Mouse (Mus musculus): ENCODE measurements around the gene Park7. TPM values are rescaled to one million over a fixed set of nuclear protein-coding genes. Genes with fewer than 3 reads are reported as not detected.

Gene Park7
- total and polyA plus RNA-seq, 3 experiments, result 438 to 480 TPM; not detected in 1

DNA sequence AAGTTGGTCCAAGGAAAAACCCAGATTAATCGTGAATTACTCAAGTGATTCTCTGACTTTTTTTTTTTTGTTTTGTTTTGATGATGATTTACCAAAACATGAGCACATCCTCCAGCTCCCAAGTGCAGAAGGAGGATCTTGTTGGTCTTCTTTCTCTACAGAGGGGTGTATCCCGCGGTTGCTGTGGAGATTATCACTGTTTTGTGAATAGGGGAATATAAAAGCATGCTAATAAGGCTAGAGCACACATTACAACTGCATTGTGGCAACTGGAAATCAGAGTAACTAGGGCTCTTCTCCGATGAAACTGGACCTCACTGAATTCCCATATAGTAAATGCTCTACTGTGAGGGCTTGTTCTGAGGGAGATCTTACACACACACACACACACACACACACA is 61.8 kb downstream of the Park7 start:
- peak; percentile 69 for DNase-seq (ENCODE audit: low read depth, low spot score)
- TF ChIP-seq RCOR1 (IDR thresholded peaks at IDR 0.05; ENCODE audit: low read depth, low read length), result no peak
- no peak for TF ChIP-seq MAZ (IDR thresholded peaks at IDR 0.05; ENCODE audit: low read depth, low read length)
- peak; percentile 71 for TF ChIP-seq GATA1 (IDR thresholded peaks at IDR 0.05; ENCODE audit: low read depth, low read length)
- Histone ChIP-seq H3K27ac (ENCODE audit: control insufficient read depth, low read depth, low read length) (no peak overlapping the region), H3K79me2 (ENCODE audit: control insufficient read depth, insufficient read depth, low read length, poor library complexity) (no peaks in the 10 kb centered on the region), H3K9me3 (replicated peaks; ENCODE audit: insufficient read depth, low read length) (no peaks in the 10 kb centered on the region), H3K9ac (ENCODE audit: control insufficient read depth, low read depth, low read length, poor library complexity, severe bottlenecking) (no peak overlapping the region), H3K4me1 (ENCODE audit: control insufficient read depth in 1 of 2, insufficient read depth in 2 of 2, low read length in 2 of 2) (peaks cover 0 to 5% of the 10 kb centered on the region in 2 experiments; a peak in 1 of 4 replicates), H3K36me3 (ENCODE audit: control insufficient read depth in 1 of 2, insufficient read depth in 2 of 2, low read length in 2 of 2) (no peaks in the 10 kb centered on the region; a peak in 1 of 4 replicates), H3K4me3 (ENCODE audit: control insufficient read depth in 1 of 2, insufficient read depth in 1 of 2, low read depth in 2 of 2, low read length in 2 of 2) (no peak overlapping the region), H3K27me3 (ENCODE audit: control insufficient read depth in 1 of 2, insufficient read depth in 2 of 2, low read length in 2 of 2) (peaks cover 0 to 3% of the 10 kb centered on the region in 2 experiments; a peak in 2 of 4 replicates)

DNA sequence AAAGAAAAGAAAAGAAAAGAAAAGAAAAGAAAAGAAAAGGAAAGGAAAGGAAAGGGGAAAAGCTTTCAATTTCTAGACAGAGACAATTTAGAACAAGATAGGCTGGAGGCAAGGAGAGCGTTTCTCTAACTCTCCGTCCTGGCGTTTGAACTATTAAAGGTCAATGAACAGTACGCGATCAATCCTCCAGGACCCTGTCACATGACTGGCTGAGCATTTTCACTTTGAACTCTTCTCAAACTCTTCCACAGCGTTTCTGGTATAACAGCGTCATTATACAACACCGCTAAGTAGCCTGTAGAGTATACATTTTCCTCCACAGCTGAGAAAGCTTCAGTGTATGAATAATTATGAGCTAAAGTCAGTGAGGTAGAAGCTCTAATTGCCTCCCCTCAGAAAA is 62.2 kb downstream of the Park7 start:
- Histone ChIP-seq H3K27ac (ENCODE audit: control insufficient read depth, low read depth, low read length) (no peak overlapping the region), H3K79me2 (ENCODE audit: control insufficient read depth, insufficient read depth, low read length, poor library complexity) (no peaks in the 10 kb centered on the region), H3K9me3 (replicated peaks; ENCODE audit: insufficient read depth, low read length) (no peaks in the 10 kb centered on the region), H3K9ac (ENCODE audit: control insufficient read depth, low read depth, low read length, poor library complexity, severe bottlenecking) (no peak overlapping the region), H3K36me3 (ENCODE audit: control insufficient read depth in 1 of 2, insufficient read depth in 2 of 2, low read length in 2 of 2) (no peaks in the 10 kb centered on the region; a peak in 1 of 4 replicates), H3K4me3 (ENCODE audit: control insufficient read depth in 1 of 2, insufficient read depth in 1 of 2, low read depth in 2 of 2, low read length in 2 of 2) (no peak overlapping the region), H3K4me1 (ENCODE audit: control insufficient read depth in 1 of 2, insufficient read depth in 2 of 2, low read length in 2 of 2) (peaks cover 0 to 5% of the 10 kb centered on the region in 2 experiments; a peak in 1 of 4 replicates), H3K27me3 (ENCODE audit: control insufficient read depth in 1 of 2, insufficient read depth in 2 of 2, low read length in 2 of 2) (peaks cover 0 to 3% of the 10 kb centered on the region in 2 experiments; a peak in 2 of 4 replicates)
- TF ChIP-seq TAL1 (IDR thresholded peaks at IDR 0.05; ENCODE audit: low read length) (no peak), NRF1 (IDR thresholded peaks at IDR 0.05; ENCODE audit: insufficient read depth, low read depth, low read length, poor library complexity, severe bottlenecking) (no peak), ZC3H11A (IDR thresholded peaks at IDR 0.05; ENCODE audit: low read depth, low read length) (no peak), JUND (IDR thresholded peaks at IDR 0.05; ENCODE audit: low read depth, low read length) (no peak)
- no peak for DNase-seq (ENCODE audit: low read depth, low spot score)

DNA sequence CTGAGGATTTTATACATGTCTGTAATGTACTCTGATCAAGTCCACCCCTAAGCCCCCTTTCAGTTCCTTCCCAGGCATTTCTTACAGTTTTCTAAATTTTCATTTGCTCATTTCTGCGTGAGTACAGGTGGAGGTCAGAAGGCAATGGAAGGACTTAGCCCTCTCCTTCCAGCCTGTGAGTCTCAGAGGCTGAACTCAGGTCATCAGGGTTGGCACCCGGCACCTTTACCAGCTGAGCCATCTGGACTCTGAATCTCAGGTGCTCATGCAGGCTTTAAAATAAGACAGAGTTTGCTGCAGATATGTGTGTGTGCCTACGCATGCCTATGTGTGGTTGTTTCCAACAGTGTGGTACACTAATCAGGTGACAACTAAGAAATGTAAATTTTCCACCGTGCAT is 63.3 kb downstream of the Park7 start:
- H3K27ac ChIP-seq (ENCODE audit: control insufficient read depth, low read depth, low read length), result no peak overlapping the region
- no peak for DNase-seq (ENCODE audit: low read depth, low spot score)
- no peak overlapping the region for H3K9ac ChIP-seq (ENCODE audit: control insufficient read depth, low read depth, low read length, poor library complexity, severe bottlenecking)
- no peak for TF ChIP-seq CTCF (IDR thresholded peaks at IDR 0.05 in 2 of 3, conservative IDR thresholded peaks at IDR 0.05 in 1 of 3; ENCODE audit: control insufficient read depth in 1 of 3, insufficient read depth in 1 of 3, low read depth in 2 of 3, low read length in 3 of 3, poor library complexity in 1 of 3, severe bottlenecking in 1 of 3)
- TF ChIP-seq GATA1 (IDR thresholded peaks at IDR 0.05; ENCODE audit: low read depth, low read length), result no peak
- no peak for TF ChIP-seq ETS1 (IDR thresholded peaks at IDR 0.05; ENCODE audit: low read depth, low read length)
- TF ChIP-seq ZNF384 (IDR thresholded peaks at IDR 0.05; ENCODE audit: low read depth, low read length), result no peak
- no peak for TF ChIP-seq NELFE (IDR thresholded peaks at IDR 0.05; ENCODE audit: low read depth, low read length)
- no peak for TF ChIP-seq BHLHE40 (IDR thresholded peaks at IDR 0.05; ENCODE audit: borderline replicate concordance, low read depth, low read length)
- TF ChIP-seq MEF2A (IDR thresholded peaks at IDR 0.05; ENCODE audit: extremely low read depth, insufficient replicate concordance, low read depth, low read length, poor library complexity, severe bottlenecking), result no peak
- no peak for TF ChIP-seq POLR2A (IDR thresholded peaks at IDR 0.05; ENCODE audit: control insufficient read depth in 1 of 2, insufficient read depth in 1 of 2, low read depth in 1 of 2, low read length in 2 of 2, poor library complexity in 1 of 2)
- TF ChIP-seq MYC (IDR thresholded peaks at IDR 0.05; ENCODE audit: low read depth, low read length), result no peak
- TF ChIP-seq KAT2A (conservative IDR thresholded peaks at IDR 0.05; ENCODE audit: low read depth, low read length), result no peak
- no peak for TF ChIP-seq POLR2AphosphoS5 (IDR thresholded peaks at IDR 0.05; ENCODE audit: borderline replicate concordance, low read depth, low read length)
- no peak for TF ChIP-seq TBP (IDR thresholded peaks at IDR 0.05; ENCODE audit: low read depth, low read length)
- TF ChIP-seq RAD21 (IDR thresholded peaks at IDR 0.05; ENCODE audit: low read depth, low read length), result no peak
- no peak for TF ChIP-seq MYB (IDR thresholded peaks at IDR 0.05; ENCODE audit: low read depth, low read length)
- no peak for TF ChIP-seq USF2 (IDR thresholded peaks at IDR 0.05; ENCODE audit: borderline replicate concordance in 1 of 2, insufficient read depth in 1 of 2, low read depth in 1 of 2, low read length in 2 of 2)
- TF ChIP-seq GABPA (IDR thresholded peaks at IDR 0.05; ENCODE audit: low read depth, low read length), result no peak
- no peak for TF ChIP-seq USF1 (IDR thresholded peaks at IDR 0.05; ENCODE audit: low read depth, low read length)
- no peak overlapping the region for H3K4me3 ChIP-seq (ENCODE audit: control insufficient read depth in 1 of 2, insufficient read depth in 1 of 2, low read depth in 2 of 2, low read length in 2 of 2)
- H3K4me1 ChIP-seq (ENCODE audit: control insufficient read depth in 1 of 2, insufficient read depth in 2 of 2, low read length in 2 of 2), result peaks cover 0 to 5% of the 10 kb centered on the region in 2 experiments; a peak in 1 of 4 replicates
- H3K9me3 ChIP-seq (replicated peaks; ENCODE audit: insufficient read depth, low read length), result no peaks in the 10 kb centered on the region
- peaks cover 1 to 3% of the 10 kb centered on the region in 2 experiments; a peak in 3 of 4 replicates for H3K27me3 ChIP-seq (ENCODE audit: control insufficient read depth in 1 of 2, insufficient read depth in 2 of 2, low read length in 2 of 2)
- no peaks in the 10 kb centered on the region for H3K79me2 ChIP-seq (ENCODE audit: control insufficient read depth, insufficient read depth, low read length, poor library complexity)
- no peaks in the 10 kb centered on the region; a peak in 1 of 4 replicates for H3K36me3 ChIP-seq (ENCODE audit: control insufficient read depth in 1 of 2, insufficient read depth in 2 of 2, low read length in 2 of 2)
